Mouse (Mus musculus) left cerebral cortex, postnatal 10 days (tissue): Measurements from ENCODE around the gene Gad2. TPM values are rescaled to one million over a fixed set of nuclear protein-coding genes. Genes with fewer than 3 reads are reported as not detected.
A peak's percentile ranks its signal among the peaks of the same experiment; 100 is the strongest.

Experiments used
- DNase-seq, 2 experiments: peaks; one replicate each; pipeline ENCODE4 v3.0.0; 2021 to 2022; ENCODE audit warnings: low spot score in 2 of 2, mixed read lengths in 1 of 2; ENCODE audit errors: extremely low spot score in 1 of 2
- intact Hi-C: fragments of 180-260 bp; cut with DNase I; formaldehyde crosslinking; loops from one replicate; pipeline ENCODE4 v1.15.1; 2025
- total RNA-seq, 2 experiments: library from RNA; stranded (reverse); gene quantifications; 2 replicates each; pipeline ENCODE4 v1.2.3; 2021

The Gad2 gene
- total RNA-seq, 2 experiments from 2014 or later = 74.6 to 91.9 TPM

DNA sequence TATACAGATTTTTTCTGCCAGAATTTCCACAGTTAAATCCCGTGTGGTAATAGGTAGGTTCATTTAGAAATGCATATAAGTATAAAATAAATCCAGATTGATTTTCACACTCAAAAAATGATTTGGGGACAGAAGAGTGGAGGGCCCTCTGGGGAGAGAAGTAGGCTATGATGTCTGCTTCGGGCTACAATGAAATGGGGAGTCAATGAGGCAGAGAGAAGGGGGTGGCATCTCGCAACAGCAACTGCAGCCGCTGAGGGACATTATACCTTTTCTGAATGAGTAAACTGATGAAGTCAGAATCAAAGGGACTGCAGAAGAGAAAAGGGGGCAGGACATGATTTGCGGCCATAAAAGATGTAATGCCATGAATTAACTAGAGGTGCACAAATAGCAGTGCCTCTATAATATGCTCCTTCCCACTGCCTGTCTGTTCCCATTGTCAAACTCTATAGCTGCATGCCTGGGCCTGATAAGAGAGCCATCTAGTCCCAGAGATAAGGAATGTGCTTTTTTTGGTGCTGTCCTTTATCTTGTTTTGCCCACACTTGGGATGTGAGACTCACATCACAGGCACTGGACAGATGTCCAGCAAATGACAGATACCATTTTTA is 5.9 kb downstream of the Gad2 start:
- no peak for DNase-seq
- intact Hi-C loops = no loop called here

DNA sequence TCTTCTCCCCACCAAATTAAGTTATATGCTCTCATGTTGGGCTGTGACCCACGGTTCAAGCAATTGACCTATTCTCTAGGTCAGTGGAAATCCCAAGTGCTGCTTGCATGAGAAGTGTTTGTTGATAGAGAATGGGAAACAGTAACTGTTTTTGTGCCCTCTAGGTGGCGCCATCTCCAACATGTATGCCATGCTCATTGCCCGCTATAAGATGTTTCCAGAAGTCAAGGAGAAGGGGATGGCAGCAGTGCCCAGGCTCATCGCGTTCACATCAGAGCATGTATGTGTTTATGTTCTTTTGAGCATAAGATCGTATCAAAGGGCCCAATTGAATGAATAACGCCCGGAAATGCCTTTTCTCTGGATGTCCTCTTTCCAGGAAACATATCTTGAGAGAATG is 12.8 kb downstream of the Gad2 start:
- no peak for DNase-seq
- intact Hi-C loops = no loop called here

GRCm38 (mm10) chr2:22646134-22646533 is 24.1 kb downstream of the Gad2 start:
- DNase-seq = no peak
- intact Hi-C loops = no loop called here

GRCm38 (mm10) chr2:22648394-22648793 is 26.4 kb downstream of the Gad2 start:
- intact Hi-C loops = no loop called here
- no peak for DNase-seq

GRCm38 (mm10) chr2:22651826-22652225 is 29.8 kb downstream of the Gad2 start:
- intact Hi-C loops = no loop called here

GRCm38 (mm10) chr2:22663731-22664130 is 41.7 kb downstream of the Gad2 start:
- no peak for DNase-seq
- intact Hi-C loops = no loop called here

More at GRCm38 (mm10) chr2:22651826-22652225, 29.8 kb downstream of the Gad2 start:
- DNase-seq = no peak

GRCm38 (mm10) chr2:22670415-22670814 is 48.4 kb downstream of the Gad2 start:
- intact Hi-C loops = no loop called here
- no peak for DNase-seq

- no peak for DNase-seq
- intact Hi-C loops = no loop called here
Measured at GRCm38 (mm10) chr2:22671348-22671747, 49.3 kb downstream of the Gad2 start.

GRCm38 (mm10) chr2:22677066-22677465 is 55.1 kb downstream of the Gad2 start:
- intact Hi-C loops = no loop called here
- no peak for DNase-seq

- intact Hi-C loops = no loop called here
- DNase-seq = no peak
Measured at GRCm38 (mm10) chr2:22679944-22680343, 57.9 kb downstream of the Gad2 start.

DNA sequence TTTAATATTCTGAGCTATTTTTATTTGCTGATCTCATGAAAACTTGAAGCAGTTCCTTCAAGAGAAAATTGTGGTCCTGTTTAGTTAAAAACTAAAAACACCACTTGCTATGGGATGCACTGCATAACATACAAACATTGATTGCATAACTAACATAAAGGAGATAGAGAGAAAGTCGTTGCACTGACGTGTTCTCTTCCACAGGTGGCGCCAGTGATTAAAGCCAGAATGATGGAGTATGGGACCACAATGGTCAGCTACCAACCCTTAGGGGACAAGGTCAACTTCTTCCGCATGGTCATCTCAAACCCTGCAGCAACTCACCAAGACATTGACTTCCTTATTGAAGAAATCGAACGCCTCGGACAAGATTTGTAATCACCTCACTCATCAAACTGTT is 68.0 kb downstream of the Gad2 start:
- DNase-seq = no peak
- intact Hi-C loops = no loop called here

GRCm38 (mm10) chr2:22704780-22705727 is 83.0 kb downstream of the Gad2 start:
- peak in 1 of 2 experiments; percentile 4 for DNase-seq
- intact Hi-C loops = no loop called here

GRCm38 (mm10) chr2:22706233-22706632 is 84.2 kb downstream of the Gad2 start:
- intact Hi-C loops = no loop called here
- DNase-seq = no peak

DNA sequence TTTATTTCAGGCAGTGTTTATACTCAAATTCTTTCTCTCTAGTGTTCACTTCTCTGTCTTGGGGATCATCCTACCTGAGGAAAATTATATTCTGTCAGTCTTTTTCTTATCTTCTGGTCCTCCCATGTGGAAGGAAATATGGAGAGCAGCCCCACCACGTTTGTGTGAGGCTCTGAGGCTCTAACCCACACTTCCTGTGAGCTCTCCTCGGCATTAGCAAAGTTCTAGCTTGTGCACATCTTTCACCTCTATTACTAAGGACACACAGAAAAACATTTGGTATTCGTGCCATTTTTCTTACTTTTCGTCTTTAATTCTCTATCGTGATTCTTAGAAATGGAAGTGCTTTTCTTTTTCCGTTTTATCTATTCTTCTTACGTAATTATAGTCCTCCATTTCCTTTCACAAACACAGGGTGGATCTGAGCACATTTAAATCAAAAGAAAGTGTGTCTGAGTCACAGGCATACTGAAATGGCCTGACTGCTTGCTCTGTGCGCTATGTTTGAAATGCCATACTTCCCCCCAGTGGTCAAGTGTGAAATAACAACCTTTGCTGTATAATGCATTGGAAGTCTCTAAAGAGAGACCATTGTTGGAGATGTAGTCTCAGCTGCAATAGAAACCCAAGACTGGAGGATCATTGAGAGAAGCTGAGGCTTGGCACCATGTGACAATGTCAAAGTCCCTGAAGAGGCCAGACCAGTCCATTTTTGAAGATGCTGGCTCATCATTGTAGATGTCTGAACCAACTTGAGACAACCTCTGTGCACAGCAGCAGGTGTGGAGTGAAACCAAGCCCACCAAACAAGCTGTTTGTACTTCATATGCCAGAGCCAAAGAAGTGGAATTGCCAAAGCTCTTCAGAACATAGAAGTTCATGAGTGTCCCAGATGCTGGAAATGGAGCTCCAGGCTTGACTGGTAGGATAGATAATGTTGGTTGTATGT is 99.8 kb downstream of the Gad2 start:
- DNase-seq = peak; percentile 49 to 85
- intact Hi-C loops = loop anchor here (5.0 kb wide), 2 partner anchors 764 to 779 kb away; no protein-coding TSS in a partner anchor

GRCm38 (mm10) chr2:22723927-22724534 is 102.0 kb downstream of the Gad2 start:
- DNase-seq = no peak
- intact Hi-C loops = loop anchor here (5.0 kb wide), 2 partner anchors 767 to 782 kb away; no protein-coding TSS in a partner anchor

DNA sequence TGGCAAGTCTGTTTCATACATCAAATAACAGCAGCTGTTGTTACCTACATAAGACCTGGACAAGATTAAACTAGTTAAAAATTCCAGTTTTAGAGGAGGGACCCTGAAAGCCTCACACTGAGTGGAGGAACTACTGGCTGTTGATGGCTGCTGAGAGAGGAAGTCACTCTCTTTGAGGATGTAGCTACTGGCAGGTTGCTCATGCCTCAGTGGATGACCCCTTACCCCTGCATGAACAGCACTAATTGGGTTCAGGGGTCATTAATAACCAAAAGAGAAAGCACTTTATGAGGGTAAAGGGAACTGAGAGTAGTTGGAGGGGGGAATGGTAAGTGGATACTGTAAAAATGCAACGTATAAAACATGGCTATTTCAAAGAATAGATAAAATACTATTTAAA is 105.1 kb downstream of the Gad2 start:
- DNase-seq = no peak
- intact Hi-C loops = no loop called here

DNA sequence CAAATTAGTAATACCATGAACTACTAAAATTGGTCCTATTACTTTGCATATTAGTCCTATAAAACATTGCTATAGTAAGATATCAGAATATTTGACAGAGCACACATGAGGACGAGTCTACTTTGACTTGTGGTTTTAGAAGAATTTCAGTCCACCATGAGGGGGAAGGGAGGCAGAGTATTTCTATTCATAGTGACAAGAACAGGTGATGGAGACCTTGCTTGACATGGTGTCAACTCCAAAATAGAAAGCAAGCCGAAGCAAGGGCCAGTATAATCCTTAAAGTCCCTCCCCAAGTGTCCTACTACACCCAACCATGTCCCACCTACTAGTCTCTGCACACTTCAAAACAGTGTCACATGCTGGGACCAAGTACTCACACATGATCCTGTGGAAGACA is 114.1 kb downstream of the Gad2 start:
- intact Hi-C loops = no loop called here
- no peak for DNase-seq

GRCm38 (mm10) chr2:22739369-22739768 is 117.4 kb downstream of the Gad2 start:
- DNase-seq = no peak
- intact Hi-C loops = no loop called here

DNA sequence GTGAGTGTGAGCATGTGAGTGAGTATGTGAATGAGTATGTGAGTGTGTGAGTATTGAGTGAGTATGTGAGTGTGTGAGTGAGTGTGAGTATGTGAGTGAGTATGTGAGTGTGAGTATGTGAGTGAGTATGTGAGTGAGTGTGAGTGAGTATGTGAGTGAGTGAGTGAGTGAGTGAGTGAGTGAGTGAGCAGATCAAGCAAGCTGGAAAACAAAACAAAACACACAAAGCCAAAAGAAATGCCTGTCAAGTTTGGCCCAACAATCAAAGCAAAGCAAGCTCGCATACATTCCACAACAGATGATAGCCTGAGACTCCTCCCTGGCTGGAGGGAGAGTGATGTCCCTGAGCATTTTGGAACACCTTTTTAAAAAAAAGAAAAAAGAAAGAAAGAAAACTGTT is 118.4 kb downstream of the Gad2 start:
- no peak for DNase-seq
- intact Hi-C loops = no loop called here
